Mouse (Mus musculus) splenic B cell, adult 2 months (primary cell): ENCODE measurements at regions not wholly inside any gene's neighbourhood (a gene's known extent, or its start where the extent isn't known, plus 50 kb on each side); places are given as distances from the start of the nearest gene placed in this dataset.

Experiments used
- DNase-seq: peaks from one replicate; pipeline ENCODE4 v3.0.0-alpha.2; 2011; ENCODE audit warnings: low read depth, low spot score
- H3K27me3 ChIP-seq: 2 replicates; pipeline ENCODE4 v1.6.1; 2012; ENCODE audit warnings: mild to moderate bottlenecking, low read length, moderate library complexity, mixed read lengths; ENCODE audit not compliant: control insufficient read depth, poor library complexity, insufficient read depth, severe bottlenecking
- H3K36me3 ChIP-seq: 2 replicates; pipeline ENCODE4 v1.6.1; 2012; ENCODE audit warnings: mild to moderate bottlenecking, low read length, moderate library complexity, mixed read lengths; ENCODE audit not compliant: control insufficient read depth, poor library complexity, insufficient read depth, severe bottlenecking

DNA sequence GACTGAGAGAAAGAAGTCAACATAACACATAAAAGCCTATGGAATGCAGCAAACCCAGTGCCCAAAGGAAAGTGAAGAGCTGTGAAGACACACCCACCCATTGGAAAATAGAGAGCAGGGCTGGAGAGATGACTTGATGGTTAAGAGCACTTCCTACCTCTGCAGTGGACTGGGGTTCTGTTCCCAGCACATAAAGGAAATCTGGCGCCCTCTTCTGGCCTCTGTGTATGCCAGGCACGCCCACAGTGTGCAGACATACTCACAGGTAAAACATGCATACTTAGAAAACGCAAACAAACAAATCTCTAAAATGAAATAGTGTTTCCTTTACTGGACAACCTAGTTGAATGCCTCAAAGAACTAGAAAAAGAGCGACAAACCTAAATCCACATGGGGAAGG is 440.4 kb downstream of the Fgf9 start:
- DNase-seq, result no peak
- H3K27me3 ChIP-seq, result no peaks in the 10 kb centered on the region

DNA sequence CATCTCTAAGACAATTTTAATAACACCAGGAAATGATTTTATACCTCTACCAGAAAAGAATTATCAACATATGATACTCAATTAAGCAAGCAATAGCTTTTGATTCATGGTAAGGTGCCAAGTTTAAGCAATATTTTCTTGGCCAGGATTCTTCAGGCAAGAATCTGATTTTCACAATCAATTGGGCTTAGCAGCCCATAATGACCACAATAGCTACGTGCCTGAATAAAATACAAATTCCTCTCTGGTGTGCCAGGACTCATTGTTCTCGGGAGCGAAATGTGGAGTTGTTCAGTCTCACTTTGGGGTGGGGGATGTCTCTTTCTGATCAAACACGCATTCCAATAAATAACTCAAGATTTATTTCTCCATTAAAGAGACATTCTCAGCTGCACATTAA is 438.8 kb downstream of the Fgf9 start:
- no peak for DNase-seq
- no peaks in the 10 kb centered on the region for H3K27me3 ChIP-seq
- no peaks in the 10 kb centered on the region for H3K36me3 ChIP-seq

More for the DNA sequence above, 440.4 kb downstream of the Fgf9 start:
- H3K36me3 ChIP-seq, result no peaks in the 10 kb centered on the region

DNA sequence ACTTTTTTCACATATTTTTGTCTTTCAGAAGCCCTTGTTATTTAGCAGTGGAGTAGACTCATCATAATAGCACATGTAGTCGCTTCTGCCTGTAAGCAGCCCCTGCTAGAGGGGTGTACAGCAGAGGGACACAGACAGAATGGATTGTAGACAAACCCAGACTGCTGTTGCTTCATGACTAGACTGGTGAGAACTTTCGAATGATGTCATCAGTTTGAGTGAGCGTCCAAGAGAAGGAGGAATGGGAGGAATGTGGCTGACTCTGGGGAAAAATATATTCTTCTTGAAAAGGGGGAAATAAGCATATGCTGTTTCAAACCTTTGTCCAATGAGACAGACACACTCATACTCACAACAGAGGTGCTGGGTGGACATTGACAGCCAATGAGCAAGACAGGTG is 436.1 kb downstream of the Fgf9 start:
- no peak for DNase-seq

DNA sequence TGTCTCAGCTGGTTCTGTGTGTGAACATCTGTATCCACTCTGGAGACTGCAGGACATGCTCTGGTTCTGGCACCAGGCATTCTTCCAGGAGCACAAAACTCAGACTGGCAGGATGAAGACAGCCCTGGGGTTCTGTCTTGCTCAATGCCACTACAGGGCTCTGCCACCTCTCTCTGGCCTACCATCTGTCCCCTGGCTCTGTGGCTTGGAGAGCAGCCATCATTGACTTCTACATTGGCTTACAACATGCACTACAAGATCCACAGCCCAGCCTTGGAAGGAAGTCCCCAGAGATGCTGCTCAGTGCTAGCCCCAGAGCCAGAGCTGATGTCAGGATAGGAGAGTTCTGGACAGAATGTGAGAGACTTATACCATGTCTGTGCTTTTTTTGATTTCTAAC is 435.5 kb downstream of the Fgf9 start:
- DNase-seq, result no peak
- no peaks in the 10 kb centered on the region for H3K27me3 ChIP-seq
- H3K36me3 ChIP-seq, result no peaks in the 10 kb centered on the region

More for the DNA sequence above, 436.1 kb downstream of the Fgf9 start:
- Histone ChIP-seq H3K27me3 (no peaks in the 10 kb centered on the region), H3K36me3 (no peaks in the 10 kb centered on the region)

DNA sequence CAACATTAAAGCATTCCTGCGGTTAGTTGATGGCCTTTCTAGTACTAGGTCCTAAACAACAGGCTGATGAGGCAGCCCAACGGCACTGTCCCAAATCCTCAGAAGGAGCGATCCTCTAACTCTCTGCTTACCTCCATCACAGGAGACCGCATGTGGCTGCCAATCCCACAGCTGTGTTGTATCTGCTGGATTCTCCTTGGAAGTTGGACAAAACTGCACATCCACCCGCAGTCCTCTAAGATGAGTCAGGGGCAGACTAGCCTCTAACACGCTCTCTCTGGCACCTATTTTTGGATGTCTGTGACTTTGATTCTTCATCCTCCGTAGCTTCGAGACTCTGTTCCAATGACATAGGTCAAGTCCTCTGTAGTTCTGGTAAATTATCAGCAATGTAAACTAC is 432.5 kb downstream of the Fgf9 start:
- Histone ChIP-seq H3K36me3 (no peaks in the 10 kb centered on the region), H3K27me3 (no peaks in the 10 kb centered on the region)
- DNase-seq, result no peak

DNA sequence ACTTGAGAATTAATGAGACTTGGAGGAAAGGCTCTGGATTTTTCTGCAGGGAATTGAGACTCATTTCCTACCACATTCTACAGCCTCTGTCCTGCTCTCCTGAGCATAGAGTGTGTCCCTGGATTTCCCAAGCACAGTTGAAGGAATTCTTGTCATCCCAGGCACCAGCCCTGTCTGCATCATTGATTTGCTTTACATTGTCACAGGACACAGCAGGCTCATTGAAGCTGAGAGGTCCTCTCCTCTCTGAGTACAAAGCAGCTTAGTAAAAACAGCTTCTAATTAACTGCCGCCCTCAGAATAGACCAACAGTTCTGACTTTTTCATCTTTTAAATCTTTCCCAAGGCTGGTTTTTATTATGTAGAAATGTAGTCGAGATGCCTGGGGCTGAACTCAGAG is 429.7 kb downstream of the Fgf9 start:
- Histone ChIP-seq H3K27me3 (no peaks in the 10 kb centered on the region), H3K36me3 (no peaks in the 10 kb centered on the region)
- no peak for DNase-seq

DNA sequence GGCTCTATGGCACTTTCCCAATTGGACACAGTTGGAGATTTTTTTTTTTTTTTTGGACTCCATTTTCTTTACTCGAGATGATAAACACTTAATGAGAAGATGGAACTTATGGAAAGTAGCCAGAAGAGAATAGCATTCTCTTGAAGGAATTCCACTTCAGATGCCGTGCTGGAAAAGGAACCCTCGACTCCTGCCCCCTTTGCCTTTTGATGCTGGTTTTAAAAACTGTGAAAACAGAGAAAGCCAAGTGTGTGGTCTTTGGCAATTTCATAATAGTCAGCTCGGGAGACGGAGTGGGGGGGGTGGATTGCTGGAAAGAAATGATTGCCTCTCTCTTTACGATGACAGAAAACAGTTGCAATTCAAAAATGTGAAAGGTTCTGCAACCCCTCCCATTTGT is 429.2 kb downstream of the Fgf9 start:
- Histone ChIP-seq H3K27me3 (no peaks in the 10 kb centered on the region), H3K36me3 (no peaks in the 10 kb centered on the region)
- no peak for DNase-seq

DNA sequence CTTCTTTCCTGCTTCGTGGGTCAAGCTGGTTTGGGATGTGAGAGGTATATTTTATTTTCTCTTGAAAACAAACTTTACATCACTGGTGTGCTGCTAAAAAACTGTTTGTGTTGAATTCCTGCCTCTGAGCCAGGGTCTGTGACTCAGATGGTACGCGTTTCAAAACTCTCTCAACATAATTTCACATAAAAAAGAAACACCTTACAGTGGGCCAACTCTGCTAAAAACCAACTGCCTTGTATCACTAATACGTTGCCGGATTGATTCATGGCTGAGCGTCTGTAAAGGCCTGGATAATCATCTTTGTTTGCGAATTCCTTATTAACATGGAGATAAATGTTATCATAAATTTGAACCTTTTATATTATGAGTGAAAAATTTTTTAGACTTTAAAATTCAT is 428.7 kb downstream of the Fgf9 start:
- Histone ChIP-seq H3K36me3 (no peaks in the 10 kb centered on the region), H3K27me3 (no peaks in the 10 kb centered on the region)
- DNase-seq, result no peak

DNA sequence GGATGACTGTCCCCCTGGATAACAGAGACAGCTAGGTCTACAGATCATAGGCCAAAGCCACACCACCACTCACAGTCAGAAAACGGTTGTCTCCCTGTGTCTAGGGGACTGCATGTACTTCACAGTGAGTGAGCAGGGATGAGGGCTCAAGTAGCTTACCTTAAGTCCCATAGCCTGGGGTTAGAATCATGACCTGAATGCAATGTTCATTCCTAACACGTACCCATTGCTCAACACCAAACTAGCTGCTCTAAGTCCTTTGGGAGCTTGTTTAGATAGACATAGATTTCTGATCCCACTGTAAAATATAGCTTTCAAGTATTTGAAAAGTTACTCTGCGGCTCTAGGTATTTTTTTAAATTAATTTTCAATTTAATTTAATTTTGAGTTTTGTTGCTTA is 426.6 kb downstream of the Fgf9 start:
- no peaks in the 10 kb centered on the region for H3K27me3 ChIP-seq
- no peaks in the 10 kb centered on the region for H3K36me3 ChIP-seq
- DNase-seq, result no peak

DNA sequence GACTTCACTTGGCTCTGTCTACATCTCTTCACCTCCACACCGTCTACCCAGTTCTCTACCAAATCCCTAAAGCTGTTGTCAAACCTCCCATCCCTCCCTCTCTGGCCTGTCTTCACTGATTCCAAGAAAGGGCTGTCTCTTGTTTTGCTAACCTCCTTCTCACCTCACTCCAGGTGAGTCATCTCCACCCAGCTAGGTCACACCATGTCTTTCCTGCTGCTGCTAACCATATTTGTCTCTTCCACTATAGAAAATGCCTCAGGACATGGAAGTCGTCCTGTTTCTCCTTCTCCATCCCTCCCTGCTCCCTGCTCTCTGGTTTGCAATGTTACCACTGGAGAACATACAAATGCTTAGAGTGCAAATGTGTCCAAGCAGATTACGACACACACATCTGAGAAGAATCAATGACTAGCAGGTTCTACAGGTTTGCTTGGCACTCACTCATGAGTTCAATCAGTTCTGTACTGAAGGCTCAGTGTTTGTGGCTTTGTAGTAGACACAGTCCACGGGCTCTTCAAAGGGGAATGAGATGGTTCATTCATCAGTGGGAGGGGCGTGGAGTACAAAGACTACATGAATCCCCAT is 424.1 kb downstream of the Fgf9 start:
- no peaks in the 10 kb centered on the region for H3K36me3 ChIP-seq
- H3K27me3 ChIP-seq, result no peaks in the 10 kb centered on the region
- no peak for DNase-seq

DNA sequence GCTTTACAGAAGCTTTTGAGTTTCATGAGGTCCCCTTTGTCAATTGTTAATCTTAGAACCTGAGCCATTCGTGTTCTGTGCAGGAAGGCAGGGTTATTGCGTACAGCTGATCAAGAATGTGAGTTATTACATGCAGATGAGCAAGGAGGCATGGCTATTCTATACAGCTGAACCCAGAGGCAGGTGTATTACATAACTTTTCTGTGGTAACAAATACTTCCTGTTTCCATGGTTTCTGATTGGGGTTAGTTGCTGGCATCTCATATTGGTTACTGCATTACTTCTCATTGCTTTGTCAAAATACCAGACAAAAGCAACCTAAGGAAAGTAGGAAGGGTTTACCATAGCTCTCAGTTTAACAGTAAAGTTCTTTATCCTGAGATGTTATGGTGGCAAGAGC is 421.8 kb downstream of the Fgf9 start:
- DNase-seq, result no peak
- Histone ChIP-seq H3K36me3 (no peaks in the 10 kb centered on the region), H3K27me3 (no peaks in the 10 kb centered on the region)

DNA sequence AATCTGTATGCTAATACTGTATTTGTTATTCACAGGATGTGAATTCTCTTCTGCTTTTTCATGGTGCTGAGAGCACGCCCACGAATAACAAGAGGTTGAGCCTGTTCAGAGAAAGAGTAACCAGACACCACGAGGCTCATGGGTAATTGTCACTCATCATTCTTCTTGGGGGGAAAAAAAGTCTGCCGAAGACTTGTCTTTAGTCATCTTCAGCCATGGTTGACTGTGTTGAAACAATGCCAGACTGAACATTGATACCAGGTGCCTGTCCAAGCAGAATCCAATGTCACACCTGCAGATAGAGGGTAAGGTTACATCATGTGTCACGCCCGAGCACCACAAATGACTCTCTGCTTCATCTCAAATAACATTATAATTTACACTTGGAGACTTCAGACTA is 418.5 kb downstream of the Fgf9 start:
- Histone ChIP-seq H3K36me3 (no peaks in the 10 kb centered on the region), H3K27me3 (no peaks in the 10 kb centered on the region)
- DNase-seq, result no peak

DNA sequence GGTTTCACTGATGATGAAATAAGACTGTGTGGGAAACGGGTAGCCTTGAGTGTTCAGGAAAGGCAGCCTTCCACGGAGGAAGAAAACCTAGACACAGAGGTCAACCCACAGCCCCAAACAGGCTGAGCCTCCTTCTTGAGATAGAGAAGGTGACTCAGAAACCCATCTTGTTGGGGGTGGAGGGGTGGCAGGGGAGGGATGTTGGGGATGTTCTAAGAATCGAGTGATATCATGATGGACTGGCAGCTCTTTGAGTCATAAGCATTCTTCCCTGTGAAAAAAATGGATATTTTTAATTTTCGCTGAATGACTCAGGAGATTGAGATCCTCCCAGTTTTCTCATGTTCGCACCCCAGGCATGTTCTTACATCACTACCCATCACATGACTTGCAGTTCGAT is 417.5 kb downstream of the Fgf9 start:
- Histone ChIP-seq H3K27me3 (no peaks in the 10 kb centered on the region), H3K36me3 (no peaks in the 10 kb centered on the region)
- no peak for DNase-seq

DNA sequence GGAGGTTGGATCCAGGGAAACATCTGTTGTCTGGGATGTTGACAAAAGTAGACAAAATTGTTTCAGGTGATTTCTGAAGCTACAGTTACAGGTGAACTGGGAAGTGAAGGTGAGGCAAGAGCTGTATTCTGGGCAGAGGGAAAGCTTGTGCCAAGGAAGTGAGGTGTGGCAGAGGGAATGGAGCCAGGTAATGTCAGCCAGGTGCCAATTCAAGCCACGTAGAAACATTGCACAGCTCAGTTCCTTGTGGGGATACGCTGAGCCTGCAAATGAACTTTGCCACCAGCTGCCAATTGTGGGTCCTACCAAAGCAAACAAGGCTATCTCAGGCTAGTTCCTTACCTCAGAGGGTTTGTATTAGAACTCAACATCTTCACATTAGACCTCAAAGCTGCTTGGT is 410.1 kb downstream of the Fgf9 start:
- Histone ChIP-seq H3K36me3 (no peaks in the 10 kb centered on the region), H3K27me3 (no peaks in the 10 kb centered on the region)
- DNase-seq, result no peak

DNA sequence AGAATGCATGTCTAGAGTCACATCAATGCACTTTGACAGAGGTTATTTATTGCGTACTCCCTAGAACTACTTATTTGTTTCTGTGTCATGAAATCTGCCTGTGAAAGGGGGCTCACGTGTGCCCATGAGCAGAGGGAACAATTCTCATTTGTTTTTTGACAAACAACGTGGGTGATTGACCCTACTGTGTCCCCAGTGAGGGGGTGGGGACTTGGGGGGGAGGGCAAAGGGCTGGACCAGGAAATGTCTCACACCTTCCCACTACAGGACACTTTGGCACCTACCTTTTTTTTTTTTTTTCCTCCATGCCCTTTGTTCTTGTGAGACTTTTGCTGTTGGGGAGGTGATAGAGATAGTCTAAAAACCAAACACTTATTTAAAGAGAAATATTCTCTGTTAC is 400.3 kb downstream of the Fgf9 start:
- no peaks in the 10 kb centered on the region for H3K27me3 ChIP-seq
- no peaks in the 10 kb centered on the region for H3K36me3 ChIP-seq
- DNase-seq, result no peak

DNA sequence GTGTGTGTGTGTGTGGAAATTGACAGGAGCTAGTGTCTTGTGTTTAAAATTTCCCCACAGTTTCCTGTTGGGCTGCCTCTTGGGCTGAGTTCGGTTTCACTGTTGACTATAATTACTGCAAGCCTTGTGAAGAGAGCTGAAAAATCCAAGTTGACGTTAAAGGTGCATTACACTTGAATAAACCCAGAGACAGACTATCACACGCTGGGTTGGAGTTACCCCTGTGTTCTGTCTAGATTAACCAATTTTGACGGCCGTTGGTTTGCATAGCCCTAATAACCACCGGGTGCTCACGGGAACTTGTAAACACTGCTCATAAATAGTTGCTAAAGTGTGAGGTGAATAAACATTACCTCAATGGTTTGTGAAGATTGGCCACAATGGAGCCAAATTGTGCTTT is 398.1 kb downstream of the Fgf9 start:
- no peaks in the 10 kb centered on the region for H3K27me3 ChIP-seq
- DNase-seq, result no peak

More for the DNA sequence above, 398.1 kb downstream of the Fgf9 start:
- H3K36me3 ChIP-seq, result no peaks in the 10 kb centered on the region
